Mouse (Mus musculus): ENCODE data around the gene Ift46.

DNA sequence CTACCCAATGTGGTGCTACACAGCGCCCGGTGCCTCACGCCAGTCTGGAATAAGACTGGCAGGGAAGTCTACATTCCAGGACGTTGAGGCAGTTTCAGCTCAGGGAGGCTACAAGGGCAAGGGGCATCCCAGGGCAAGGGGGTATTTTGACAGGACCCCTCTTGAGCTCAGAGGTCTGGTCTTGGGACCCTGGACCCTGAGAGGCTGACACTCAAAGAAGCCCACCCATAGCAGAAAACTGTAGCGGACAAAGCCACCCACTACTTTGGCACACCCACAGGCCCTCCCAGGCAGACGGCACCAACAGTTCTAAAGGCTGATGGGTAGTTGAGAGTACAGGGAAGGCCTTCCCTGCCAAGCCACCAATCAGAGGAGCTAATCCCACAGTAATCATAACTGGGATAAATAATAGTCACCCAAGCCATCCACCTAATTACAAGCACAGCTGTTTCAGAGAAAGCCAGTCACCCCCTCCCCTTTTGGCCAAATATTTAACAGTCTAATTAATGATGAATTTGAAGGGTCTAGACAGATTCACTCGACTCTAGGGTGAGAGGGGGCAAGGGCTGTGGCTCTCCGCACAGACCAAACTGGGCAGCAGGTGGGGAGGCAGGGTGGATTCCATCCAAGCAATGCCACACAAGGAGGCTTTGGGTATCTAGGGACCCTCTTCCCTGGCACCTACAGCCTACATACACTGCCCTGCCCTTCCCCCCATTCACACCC, 47.9 kb upstream of the Ift46 start:
- TF ChIP-seq GATA1 (IDR thresholded peaks at IDR 0.05; ENCODE audit: low read length) (no peak), TAL1 (IDR thresholded peaks at IDR 0.05; ENCODE audit: low read length) (no peak)

Data from erythroblast, embryonic 14.5 days (primary cell).